Mouse (Mus musculus) bone marrow macrophage, adult 2 months (primary cell): ENCODE results near the gene Prlh.

Source experiments
- CTCF ChIP-seq: IDR thresholded peaks from 2 replicates; pipeline ENCODE4 v1.5.1; 2012; ENCODE audit warnings: low read depth, mild to moderate bottlenecking, low read length, moderate library complexity
- POLR2A ChIP-seq: IDR thresholded peaks from 2 replicates; pipeline ENCODE4 v1.6.1; 2012; ENCODE audit warnings: mild to moderate bottlenecking, low read depth, low read length, borderline replicate concordance

DNA sequence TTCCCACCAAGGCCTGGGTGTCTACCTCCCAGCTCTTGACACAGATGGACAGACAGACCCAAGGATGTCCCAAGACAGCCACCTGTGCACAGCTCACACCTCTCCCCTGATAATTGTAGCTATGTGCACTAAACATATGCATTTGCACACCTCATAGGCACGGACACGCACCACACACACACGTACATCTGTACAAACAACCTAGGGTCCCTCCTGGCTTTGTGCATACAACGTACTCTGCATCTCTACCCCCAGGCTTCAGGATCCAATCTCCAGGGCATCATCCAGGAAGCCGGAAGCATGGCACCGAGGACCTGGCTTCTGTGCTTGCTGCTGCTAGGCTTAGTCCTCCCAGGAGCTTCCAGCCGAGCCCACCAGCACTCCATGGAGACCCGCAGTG lies at the start of gene Prlh:
- TF ChIP-seq CTCF (no peak), POLR2A (no peak)
